Mouse (Mus musculus) brown adipose tissue, adult 24 weeks (tissue): ENCODE measurements around the gene Rbmxl2. TPM values are rescaled to one million over a fixed set of nuclear protein-coding genes. Genes with fewer than 3 reads are reported as not detected.

ENCODE experiments used
- H3K27ac ChIP-seq: fragments of 200-500 bp; replicated peaks from 2 replicates; pipeline ENCODE4 v1.5.1; 2012; ENCODE audit warnings: low read depth, mild to moderate bottlenecking, low read length
- H3K4me1 ChIP-seq: fragments of 200-500 bp; 2 replicates; pipeline ENCODE4 v1.6.1; 2012; ENCODE audit warnings: low read length, mixed read lengths; ENCODE audit not compliant: control insufficient read depth, insufficient read depth, insufficient read length
- H3K4me3 ChIP-seq: fragments of 200-500 bp; 2 replicates; pipeline ENCODE4 v1.5.1; 2012; ENCODE audit warnings: low read depth, mild to moderate bottlenecking, low read length, moderate library complexity; ENCODE audit not compliant: insufficient read depth
- polyA plus RNA-seq: library from polyadenylated mRNA; stranded (reverse); fragments of >200 nt; gene quantifications from 2 replicates; pipeline ENCODE4 v1.2.4, GENCODE M21; 2012; ENCODE audit not compliant: missing spikeins, insufficient read depth, insufficient read length

The Rbmxl2 gene
- not detected in 2 replicates for polyA plus RNA-seq

DNA sequence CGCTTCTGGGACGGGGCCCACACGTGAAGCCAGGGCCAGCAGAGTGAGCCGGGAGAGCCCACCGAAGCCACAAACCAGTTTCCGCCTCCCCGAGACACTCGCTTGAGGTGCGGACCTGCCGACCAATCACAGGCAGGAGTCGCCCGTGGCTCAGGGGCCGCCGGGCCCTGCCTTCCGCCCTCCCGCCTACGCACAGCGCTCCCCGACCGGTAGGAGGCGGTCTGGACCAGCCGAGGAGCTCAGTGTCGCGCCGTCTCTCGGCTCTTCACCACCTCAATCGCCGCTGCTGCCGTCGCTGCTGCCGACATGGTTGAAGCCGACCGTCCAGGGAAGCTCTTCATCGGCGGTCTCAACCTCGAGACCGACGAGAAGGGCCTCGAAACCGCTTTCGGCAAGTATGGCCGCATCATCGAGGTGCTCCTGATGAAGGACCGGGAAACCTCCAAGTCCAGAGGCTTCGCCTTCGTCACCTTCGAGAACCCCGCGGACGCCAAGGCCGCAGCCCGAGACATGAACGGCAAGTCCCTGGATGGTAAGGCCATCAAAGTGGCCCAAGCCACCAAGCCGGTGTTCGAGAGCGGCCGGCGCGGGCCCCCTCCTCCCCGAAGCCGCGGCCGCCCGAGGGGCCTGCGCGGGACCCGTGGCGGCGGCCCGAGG is at the start of gene Rbmxl2:
Gene Rbmxl2, plus strand, starts transcription at position 242 of the 657 bp plus-strand sequence.
- H3K4me1 ChIP-seq, result no peaks in the 10 kb centered on the region; the same call in 1 of the 2 replicates
- H3K4me3 ChIP-seq, result no peak within 1 kb of the TSS
- H3K27ac ChIP-seq, result no peak within 1 kb of the TSS

DNA sequence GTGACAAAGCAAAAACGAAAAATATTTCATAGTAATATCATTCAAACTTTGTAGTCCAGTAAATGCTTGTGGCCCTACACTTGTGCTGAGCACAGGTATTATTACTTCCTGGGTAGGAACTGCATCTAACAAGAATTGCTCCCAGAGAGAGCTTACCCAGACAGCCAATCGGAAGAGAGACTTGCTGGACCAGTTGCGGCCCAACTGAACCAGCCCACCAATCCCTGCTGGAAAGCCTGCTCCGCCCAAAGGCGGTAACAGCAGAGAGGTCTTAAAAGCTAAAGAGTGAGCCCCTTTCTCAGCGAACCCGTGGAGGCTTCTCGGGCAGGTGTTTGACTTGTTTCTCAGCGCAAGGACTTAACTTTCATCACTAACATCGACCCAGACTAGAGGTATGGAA is 42.6 kb upstream of the Rbmxl2 start, which contains the start of gene Nlrp14:
Gene Nlrp14, plus strand, starts transcription at position 301 of the 400 bp plus-strand sequence.
- Histone ChIP-seq H3K4me1 (no peaks in the 10 kb centered on the region), H3K4me3 (no peak within 1 kb of the TSS), H3K27ac (no peak within 1 kb of the TSS)

DNA sequence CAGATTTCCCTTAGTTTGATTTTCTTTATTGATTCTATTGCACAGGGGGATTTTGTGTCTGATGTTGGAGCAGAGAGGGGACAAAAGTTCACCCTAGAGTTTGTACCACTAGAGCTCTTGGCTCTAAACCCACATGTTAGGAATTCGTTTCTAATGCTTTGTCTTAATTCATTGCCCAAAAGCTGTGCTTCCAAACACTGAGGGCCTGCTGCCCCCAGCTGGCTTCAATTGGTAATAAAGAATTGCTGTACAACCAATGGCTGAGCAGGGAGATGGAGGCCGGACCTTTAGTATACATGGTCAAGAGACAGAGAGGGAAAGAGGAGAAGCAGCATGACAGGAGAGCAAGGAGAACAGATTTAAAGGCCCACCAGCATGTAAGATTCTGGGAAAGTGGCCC is 28.8 kb upstream of the Rbmxl2 start:
- H3K4me3 ChIP-seq, result no peak overlapping the region
- H3K27ac ChIP-seq, result no peak overlapping the region

DNA sequence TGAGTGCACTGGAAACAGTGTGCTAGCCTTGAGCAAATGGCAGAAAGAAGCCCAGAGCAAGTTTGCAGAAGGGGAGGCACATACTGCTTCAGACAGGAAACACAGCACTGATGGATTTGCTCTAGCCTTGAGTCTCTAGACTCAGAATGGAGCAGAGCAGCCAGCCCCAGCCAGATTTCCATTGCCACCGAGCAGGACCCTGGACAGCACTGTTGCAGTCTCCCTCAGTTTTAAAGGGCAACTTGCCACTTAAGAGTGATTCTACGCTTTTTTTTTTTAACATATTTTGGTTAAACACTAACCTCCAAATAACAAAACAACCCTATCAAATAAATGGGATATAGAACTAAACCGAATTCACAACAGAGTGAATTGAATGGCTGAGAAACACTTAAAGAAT is 7.4 kb upstream of the Rbmxl2 start:
- no peaks in the 10 kb centered on the region for H3K4me1 ChIP-seq
- no peak overlapping the region for H3K4me3 ChIP-seq
- H3K27ac ChIP-seq, result no peak overlapping the region

More for the DNA sequence above, 28.8 kb upstream of the Rbmxl2 start:
- H3K4me1 ChIP-seq, result no peaks in the 10 kb centered on the region

DNA sequence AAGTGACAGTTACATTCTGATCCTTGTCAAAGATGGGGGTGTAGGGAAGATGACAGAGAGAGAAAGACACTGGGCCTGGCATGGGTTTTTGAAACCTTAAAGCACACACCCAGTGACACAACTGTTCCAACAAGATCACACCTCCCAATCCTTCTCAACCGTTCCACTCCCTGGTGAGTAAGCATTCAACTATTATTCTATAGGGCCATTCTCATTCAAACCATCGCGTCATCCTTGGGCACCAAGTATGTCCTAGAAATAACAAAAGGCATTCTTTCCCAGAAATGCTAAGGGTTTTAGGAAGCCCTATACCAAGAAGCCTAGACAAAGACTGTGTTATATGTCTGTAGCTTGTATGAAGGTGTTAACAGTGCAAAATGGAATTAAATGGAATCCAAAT is 1.4 kb upstream of the Rbmxl2 start:
- Histone ChIP-seq H3K4me1 (no peaks in the 10 kb centered on the region; the same call in 1 of the 2 replicates), H3K4me3 (no peak overlapping the region), H3K27ac (no peak overlapping the region)

DNA sequence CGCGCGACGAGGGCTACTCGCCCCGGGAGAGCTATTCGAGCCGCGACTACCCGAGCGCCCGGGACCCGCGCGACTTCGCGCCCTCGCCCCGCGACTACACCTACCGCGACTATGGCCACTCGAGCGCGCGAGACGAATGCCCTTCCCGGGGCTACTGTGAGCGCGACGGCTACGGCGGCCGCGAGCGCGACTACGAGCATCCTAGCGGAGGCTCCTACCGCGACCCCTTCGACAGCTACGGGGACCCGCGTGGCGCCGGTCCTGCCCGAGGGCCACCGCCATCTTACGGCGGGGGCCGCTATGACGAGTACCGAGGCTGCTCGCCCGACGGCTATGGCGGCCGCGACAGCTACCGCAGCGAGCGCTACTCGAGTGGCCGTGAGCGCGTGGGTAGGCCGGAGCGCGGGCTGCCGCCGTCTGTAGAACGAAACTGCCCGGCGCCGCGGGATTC is 906 bp downstream of the Rbmxl2 start:
- Histone ChIP-seq H3K27ac (no peak overlapping the region), H3K4me3 (no peak overlapping the region), H3K4me1 (no peaks in the 10 kb centered on the region; the same call in 1 of the 2 replicates)

DNA sequence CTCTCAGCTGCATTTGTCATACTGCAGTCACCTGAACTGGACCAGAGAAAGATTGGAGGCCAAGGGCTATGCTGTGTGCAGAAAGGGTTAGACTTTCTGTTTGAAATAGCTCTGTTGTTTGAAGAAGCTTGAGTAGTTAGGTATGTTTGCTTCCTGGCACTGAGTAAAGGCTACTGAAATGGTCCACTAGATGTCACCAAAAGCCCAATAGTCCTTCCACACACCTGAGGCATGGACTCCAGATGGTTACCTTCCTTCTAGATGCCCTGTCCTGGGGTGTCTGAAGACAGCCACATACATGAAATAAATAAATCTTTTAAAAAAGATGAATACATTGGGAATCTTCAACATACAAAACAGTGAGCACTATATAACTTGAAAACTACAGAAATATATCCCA is 6.5 kb downstream of the Rbmxl2 start:
- no peak overlapping the region for H3K4me3 ChIP-seq
- H3K27ac ChIP-seq, result no peak overlapping the region
- no peaks in the 10 kb centered on the region for H3K4me1 ChIP-seq

DNA sequence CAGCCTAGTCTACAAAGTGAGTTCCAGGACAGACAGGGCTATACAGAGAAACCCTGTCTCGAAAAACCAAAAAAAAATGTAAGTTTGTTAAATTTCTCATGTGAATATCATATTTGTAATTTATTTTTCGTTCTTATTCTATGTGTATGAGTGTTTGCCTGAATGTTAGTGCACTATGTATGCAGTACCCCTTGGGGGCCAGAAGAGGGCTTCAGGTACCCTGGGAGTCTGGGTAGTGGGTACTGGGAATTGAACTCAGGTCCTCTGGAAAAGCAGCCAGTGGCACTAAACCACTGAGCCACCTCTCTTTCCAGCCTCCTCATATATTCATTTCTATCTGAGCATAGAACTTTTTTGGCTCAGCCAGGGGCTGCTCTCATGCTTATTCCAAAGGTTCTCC is 7.6 kb downstream of the Rbmxl2 start:
- no peaks in the 10 kb centered on the region for H3K4me1 ChIP-seq
- no peak overlapping the region for H3K27ac ChIP-seq

DNA sequence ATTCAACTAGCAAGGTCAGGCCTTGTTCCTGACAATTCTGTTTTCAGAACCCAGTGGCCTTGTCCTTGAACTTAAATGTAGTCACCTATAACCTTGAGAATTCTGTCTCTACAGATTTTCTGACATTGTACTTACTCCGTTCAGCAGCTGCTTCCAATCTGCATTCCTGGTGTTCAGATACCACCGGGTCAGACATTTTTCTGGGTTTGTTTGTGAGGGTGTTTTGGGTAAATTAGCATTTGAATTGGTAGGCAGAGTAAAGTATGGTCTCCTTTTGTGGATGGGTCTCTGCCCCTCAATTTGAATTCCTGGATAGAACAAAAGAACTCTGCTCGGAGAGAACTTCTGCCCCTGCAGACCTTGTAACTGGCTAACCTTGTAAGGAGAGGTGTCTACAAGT is 27.6 kb downstream of the Rbmxl2 start:
- no peak overlapping the region for H3K27ac ChIP-seq
- H3K4me3 ChIP-seq, result no peak overlapping the region
- H3K4me1 ChIP-seq, result no peaks in the 10 kb centered on the region

More for the DNA sequence above, 7.6 kb downstream of the Rbmxl2 start:
- no peak overlapping the region for H3K4me3 ChIP-seq

DNA sequence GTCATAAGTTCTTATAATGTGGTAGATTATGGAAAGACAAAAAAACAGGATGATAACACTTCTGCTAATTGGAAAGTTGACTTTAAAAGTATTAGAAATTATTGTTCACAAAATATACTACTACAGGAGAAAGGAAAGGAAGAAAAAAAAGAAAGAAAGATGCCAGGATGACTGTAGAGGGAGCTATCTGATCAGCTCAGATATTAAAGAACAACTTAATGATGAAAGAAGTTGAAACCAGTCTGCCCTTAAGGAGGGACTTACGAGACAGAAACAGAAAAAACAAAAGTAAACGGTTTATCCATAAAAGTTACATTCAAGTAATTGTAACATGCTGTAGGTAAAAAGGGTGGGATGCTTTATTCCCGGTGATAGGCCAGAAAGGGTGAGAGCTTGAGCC is 28.3 kb downstream of the Rbmxl2 start:
- Histone ChIP-seq H3K4me3 (no peak overlapping the region), H3K4me1 (no peaks in the 10 kb centered on the region), H3K27ac (no peak overlapping the region)

DNA sequence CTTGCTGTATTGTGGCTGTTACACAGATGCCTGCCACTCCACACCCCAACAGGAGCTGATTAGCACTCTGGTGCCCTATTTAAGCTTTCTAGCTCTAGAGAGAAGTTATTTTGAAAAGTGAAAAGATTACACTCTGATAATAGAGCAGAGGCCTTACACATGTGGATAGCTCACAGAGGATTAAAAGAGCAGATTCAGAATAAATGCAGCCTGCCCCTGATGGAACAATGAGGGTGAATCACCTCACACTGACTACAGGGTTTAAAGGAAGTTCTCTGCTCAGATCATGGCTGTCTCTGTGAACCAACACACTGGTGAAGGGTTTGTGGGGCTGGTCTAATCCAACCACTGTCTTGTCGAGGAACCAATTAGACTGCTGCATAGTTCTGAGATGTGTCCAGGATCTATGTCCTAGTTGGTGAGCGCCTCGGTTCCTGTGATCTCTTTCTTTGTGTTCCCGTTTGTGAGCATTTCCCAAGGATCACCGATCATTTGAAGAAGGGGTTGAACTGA is 32.2 kb downstream of the Rbmxl2 start:
- Histone ChIP-seq H3K27ac (no peak overlapping the region), H3K4me1 (no peaks in the 10 kb centered on the region), H3K4me3 (no peak overlapping the region)

DNA sequence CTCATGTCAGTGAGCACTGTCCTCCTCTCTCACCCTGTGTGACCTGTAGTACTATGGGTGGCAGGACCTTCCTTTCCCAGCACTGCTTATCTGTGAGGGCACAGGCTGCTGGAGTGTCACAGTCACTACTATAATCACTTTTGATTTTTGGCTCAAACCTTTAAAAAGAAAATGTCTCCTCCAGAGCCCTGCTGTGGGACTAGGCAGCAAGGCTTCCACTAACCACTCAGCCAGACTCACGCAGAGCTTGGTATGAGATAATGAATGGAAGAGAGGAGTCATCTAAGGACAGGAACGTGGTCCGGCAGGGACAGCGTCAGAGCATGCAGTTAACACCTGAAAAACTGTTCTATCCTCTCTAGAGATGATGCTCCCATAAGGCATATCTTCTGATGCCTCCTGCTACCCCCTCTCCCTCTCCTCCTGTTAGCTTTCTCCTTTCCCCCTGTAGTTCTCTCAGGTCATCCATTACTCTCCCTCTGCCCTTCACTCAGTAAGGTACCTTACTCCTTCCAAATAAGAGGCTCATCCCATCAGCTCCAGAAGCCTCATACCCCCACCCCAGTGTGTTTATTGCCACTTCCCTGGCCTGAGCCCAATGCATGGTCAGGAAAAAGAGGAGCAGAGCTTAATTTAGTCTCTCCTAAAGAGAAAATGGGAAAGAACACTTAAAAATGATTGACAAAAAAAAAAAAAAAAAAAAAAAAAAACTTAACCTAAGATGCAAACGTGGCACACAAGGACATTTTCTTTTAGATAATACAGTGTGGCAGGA is 41.2 kb downstream of the Rbmxl2 start:
- H3K27ac ChIP-seq, result no peak overlapping the region
- H3K4me1 ChIP-seq, result no peaks in the 10 kb centered on the region
- no peak overlapping the region for H3K4me3 ChIP-seq

DNA sequence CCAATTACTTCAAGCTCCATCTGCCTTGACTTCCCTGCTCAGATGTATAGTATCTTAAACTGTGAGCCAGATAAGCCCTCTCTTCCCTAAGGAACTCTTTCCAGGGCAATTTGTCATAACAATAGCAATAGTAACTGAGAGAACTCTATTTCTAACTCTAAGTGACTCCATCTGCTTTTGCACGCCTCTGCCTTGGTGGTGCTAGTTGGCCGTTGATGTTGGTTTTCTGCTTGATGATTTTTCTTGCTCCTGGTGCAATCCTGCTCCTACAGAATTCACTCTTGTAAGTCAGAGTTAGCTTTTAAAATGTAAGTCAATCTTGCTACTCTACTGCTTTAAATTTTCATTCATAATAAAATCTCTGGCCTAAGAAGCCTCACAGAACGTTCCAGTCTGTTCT is 44.1 kb downstream of the Rbmxl2 start:
- no peaks in the 10 kb centered on the region for H3K4me1 ChIP-seq
- no peak overlapping the region for H3K27ac ChIP-seq
- H3K4me3 ChIP-seq, result no peak overlapping the region

DNA sequence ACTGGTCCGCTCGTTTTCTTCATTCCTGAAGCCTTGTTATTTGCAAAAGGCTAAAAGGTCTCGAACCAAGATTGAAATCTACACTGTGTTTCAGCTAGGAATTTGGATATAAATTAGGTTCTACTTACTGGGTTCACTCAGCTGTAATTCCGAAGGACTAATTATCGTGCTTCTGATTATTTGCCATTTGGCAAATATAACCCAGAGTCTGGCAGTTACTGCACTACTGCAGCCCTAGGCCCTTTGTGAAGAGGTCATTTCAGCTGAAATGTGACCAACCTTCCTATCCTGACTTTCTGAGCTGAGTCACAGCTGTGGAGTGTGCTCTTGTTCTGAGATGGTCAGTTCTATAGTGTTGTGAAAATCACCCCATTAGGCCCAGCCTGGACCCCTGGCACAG is 50.7 kb downstream of the Rbmxl2 start:
- H3K4me3 ChIP-seq, result no peak overlapping the region
- no peaks in the 10 kb centered on the region for H3K4me1 ChIP-seq
- H3K27ac ChIP-seq, result no peak overlapping the region
